Mouse (Mus musculus): ENCODE data around the gene Plcb1.

DNA sequence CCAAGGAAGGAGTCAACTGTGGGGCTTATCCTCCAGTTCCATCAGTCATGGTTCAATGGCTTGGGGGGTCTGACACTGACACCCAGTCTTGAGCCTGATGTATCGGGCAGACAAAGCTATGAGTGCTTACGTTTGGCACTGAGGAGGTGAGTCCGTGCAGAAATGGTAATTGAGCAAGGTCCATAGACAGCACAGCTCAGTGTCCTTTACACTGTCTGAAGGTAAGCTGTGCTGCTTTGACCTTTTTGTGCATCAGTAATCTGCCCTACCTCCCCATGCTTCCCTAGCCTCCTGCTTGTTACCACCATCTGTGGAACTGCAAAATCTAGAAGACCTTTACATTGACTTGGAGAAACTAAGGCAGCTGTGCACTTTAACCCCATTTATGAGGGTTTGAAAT is 127.7 kb downstream of the Plcb1 start:
- no peak for TF ChIP-seq MAFK (IDR thresholded peaks at IDR 0.05; ENCODE audit: insufficient read depth, low read depth, low read length)
- TF ChIP-seq ZC3H11A (IDR thresholded peaks at IDR 0.05; ENCODE audit: borderline replicate concordance, low read depth, low read length): no peak
- TF ChIP-seq CHD2 (IDR thresholded peaks at IDR 0.05; ENCODE audit: low read depth, low read length): no peak
- no peak for TF ChIP-seq HCFC1 (IDR thresholded peaks at IDR 0.05; ENCODE audit: borderline replicate concordance, insufficient read depth, low read length)
